Comparison of ENCODE assay signal across 8 mouse cellular contexts in the genomic region with DNA sequence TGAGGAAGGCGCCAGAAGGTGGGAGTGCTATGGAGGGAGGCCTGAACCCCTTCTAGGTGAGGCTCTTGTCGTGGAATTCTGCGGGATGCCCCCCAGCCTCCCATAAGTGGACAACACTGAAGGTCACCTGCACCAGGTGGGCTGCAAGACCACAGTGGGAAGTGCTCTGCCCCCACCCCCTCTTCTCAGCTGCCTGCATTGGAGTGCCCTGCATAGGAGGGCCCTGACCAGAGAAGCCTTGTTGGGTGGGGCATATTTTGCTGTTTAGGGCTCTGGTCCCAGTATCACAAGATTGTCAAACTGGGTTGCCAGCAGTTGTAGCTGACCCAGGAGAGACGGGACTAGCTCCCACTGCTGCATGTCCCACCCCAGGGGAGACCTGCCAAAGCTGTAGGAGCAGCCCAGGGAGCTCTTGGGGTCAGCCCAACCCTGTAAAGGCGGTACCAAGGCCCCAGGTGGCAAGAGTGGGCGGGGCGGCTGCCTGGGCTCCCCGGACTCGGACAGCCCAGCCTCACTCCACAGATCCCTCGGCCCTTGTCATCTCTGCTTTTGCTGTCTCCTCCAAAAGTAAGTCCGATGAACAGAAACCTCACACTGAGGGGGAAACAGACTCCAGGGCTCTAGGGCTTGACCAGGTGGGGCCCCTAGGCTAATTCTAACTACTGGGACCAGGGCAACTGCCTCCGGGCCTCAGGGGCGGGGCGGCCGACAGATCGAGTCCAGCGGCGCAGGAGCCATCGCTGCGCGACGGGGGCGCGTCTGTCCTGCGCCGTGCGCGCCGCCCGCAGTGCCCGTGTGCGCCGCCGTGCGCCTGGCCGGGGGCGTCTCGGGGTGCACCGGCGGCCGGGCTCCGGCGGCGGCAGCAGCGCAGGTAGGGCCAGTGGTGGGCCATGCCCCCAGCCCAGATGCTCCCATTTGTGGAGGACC. TPM values are rescaled to one million over a fixed set of nuclear protein-coding genes. Genes with fewer than 3 reads are reported as not detected.
A peak's percentile ranks its signal among the peaks of the same experiment; 100 is the strongest.
DNase-seq lines count a peak whose midpoint lies in the region; ATAC-seq lines count a peak whose summit lies in the region.

A gene (plus strand): TSS at position 461 of the 927 bp plus-strand sequence.

- H3K27me3 ChIP-seq in kidney, embryonic 15.5 days = peaks cover 41% of the 10 kb centered on the region
- H3K27me3 ChIP-seq in liver, embryonic 15.5 days = peaks cover 44% of the 10 kb centered on the region

- H3K36me3 ChIP-seq in kidney, embryonic 15.5 days = peaks cover 31% of the 10 kb centered on the region
- H3K36me3 ChIP-seq in liver, embryonic 15.5 days (replicated peaks) = peaks cover 33% of the 10 kb centered on the region

- no peaks in the 10 kb centered on the region for H3K9me3 ChIP-seq in kidney, embryonic 15.5 days (replicated peaks)
- H3K9me3 ChIP-seq in liver, embryonic 15.5 days (replicated peaks) = no peaks in the 10 kb centered on the region

- peak; percentile 54 for DNase-seq in adrenal gland, postnatal 14 days
- no peak for DNase-seq in adrenal gland, postnatal 25 days
- peak; percentile 72 for DNase-seq in right cerebral cortex, postnatal 25 days
- no peak for DNase-seq in right cerebral cortex, postnatal 4 days
- DNase-seq in cerebellum, postnatal 25 days = no peak

- peaks cover 21% of the 10 kb centered on the region for H3K4me1 ChIP-seq in kidney, embryonic 15.5 days
- H3K4me1 ChIP-seq in liver, embryonic 15.5 days (replicated peaks) = peaks cover 16% of the 10 kb centered on the region; the same call in 1 of the 2 replicates

- peak within 1 kb of the TSS; percentile 46 for H3K4me3 ChIP-seq in kidney, embryonic 15.5 days (replicated peaks)
- peak within 1 kb of the TSS; percentile 35 for H3K4me3 ChIP-seq in liver, embryonic 15.5 days (replicated peaks)

- H3K4me2 ChIP-seq in kidney, embryonic 15.5 days = peak within 1 kb of the TSS; percentile 91
- peak within 1 kb of the TSS; percentile 54 for H3K4me2 ChIP-seq in liver, embryonic 15.5 days

- 2% methylated on average over 42 of the region's 45 CpGs for WGBS in kidney, embryonic 15.5 days
- 2% methylated on average over 45 of the region's 45 CpGs for WGBS in liver, embryonic 15.5 days (ENCODE audit: insufficient replicate concordance)

- peak; percentile 74; the same call in 1 of the 2 replicates for ATAC-seq in kidney, embryonic 15.5 days (replicated peaks; ENCODE audit: low FRiP score)
- ATAC-seq in liver, embryonic 15.5 days (ENCODE audit: insufficient read depth) = no peak
- no peak for ATAC-seq in CD4-positive, CD25-positive, alpha-beta regulatory T cell, adult 4 months

- no peak within 1 kb of the TSS for H3K27ac ChIP-seq in kidney, embryonic 15.5 days
- H3K27ac ChIP-seq in liver, embryonic 15.5 days (replicated peaks) = no peak within 1 kb of the TSS

- H3K9ac ChIP-seq in kidney, embryonic 15.5 days = peak within 1 kb of the TSS; percentile 53
- H3K9ac ChIP-seq in liver, embryonic 15.5 days = no peak within 1 kb of the TSS; the same call in 1 of the 2 replicates

RNA-seq across cellular contexts. Expression of the gene that starts here (rescaled TPM):
- not detected in 2 replicates for total RNA-seq in adrenal gland, postnatal 14 days (2021)
- total RNA-seq in adrenal gland, postnatal 25 days (2021) = not detected in 2 replicates
- 0.99 and 1.1 TPM in 2 replicates for polyA plus RNA-seq in kidney, embryonic 15.5 days (2015; fragmentation: Nextera tagmentation; extraction: Ambion mirVana)
- not detected in 2 replicates for polyA plus RNA-seq in liver, embryonic 15.5 days (2015; fragmentation: Nextera tagmentation; extraction: Ambion mirVana)
- not detected for polyA plus RNA-seq in CD4-positive, CD25-positive, alpha-beta regulatory T cell, adult 4 months (2017; shearing (Covaris generic))

Comparison
In these comparisons a context has a peak if more than half of its experiments do, and no peak if none do; other contexts are left out.
1. Peak in DNase-seq in adrenal gland, postnatal 14 days; RNA of the gene not detected or under 1 TPM.